Mouse (Mus musculus) heart, postnatal 0 days (tissue): ENCODE measurements around the gene Sptlc2.

Experiments
- CTCF ChIP-seq: IDR thresholded peaks from 2 replicates; pipeline ENCODE4 v1.5.1; 2016; ENCODE audit warnings: antibody characterized with exemption, control low read depth, low read depth
- EP300 ChIP-seq: IDR thresholded peaks from 2 replicates; pipeline ENCODE4 v1.6.1; 2016; ENCODE audit warnings: antibody characterized with exemption, low read depth

DNA sequence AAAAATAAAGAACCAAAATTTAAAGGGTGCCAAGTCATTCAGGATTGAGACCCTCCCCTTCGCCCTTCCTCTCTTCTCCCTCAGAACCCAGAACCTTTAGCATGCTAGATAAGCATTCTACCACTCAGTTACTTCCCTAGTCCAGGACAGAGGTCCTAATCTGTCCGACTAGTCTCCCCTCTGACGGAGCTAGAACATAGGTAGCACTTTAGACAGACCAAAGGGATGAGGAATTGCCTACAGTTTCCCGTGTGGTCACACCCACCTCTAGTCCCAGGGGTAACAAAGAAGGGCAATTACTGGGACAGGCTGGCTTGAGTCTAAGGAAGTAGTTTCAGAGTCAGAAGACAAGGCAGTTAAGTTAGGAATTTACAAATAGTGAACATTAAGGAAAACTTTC lies 60.1 kb downstream of the Sptlc2 start:
- TF ChIP-seq CTCF = no peak
- no peak for TF ChIP-seq EP300
